Mouse (Mus musculus): ENCODE results near the gene Rgs14.

Gene Rgs14

GRCm38 (mm10) chr13:55404853-55405782, 35.6 kb downstream of the Rgs14 start:
- peak in 1 of 2 experiments; percentile 74 for DNase-seq (ENCODE audit: low spot score in 2 of 2)

GRCm38 (mm10) chr13:55405783-55406390, 36.4 kb downstream of the Rgs14 start:
- DNase-seq (ENCODE audit: low spot score in 2 of 2), result peak in 1 of 2 experiments; percentile 22

GRCm38 (mm10) chr13:55407341-55407740, 37.8 kb downstream of the Rgs14 start:
- no peak for DNase-seq (ENCODE audit: low spot score in 2 of 2)

GRCm38 (mm10) chr13:55408546-55409120, 39.1 kb downstream of the Rgs14 start:
- no peak for DNase-seq (ENCODE audit: low spot score in 2 of 2)

GRCm38 (mm10) chr13:55411826-55412225, 42.3 kb downstream of the Rgs14 start:
- DNase-seq (ENCODE audit: low spot score in 2 of 2), result no peak

GRCm38 (mm10) chr13:55412643-55413307, 43.2 kb downstream of the Rgs14 start:
- DNase-seq (ENCODE audit: low spot score in 2 of 2), result no peak

- no peak for DNase-seq (ENCODE audit: low spot score in 2 of 2)
Measured at GRCm38 (mm10) chr13:55413333-55413732, 43.8 kb downstream of the Rgs14 start.

- DNase-seq (ENCODE audit: low spot score in 2 of 2), result peak; percentile 67 to 68
Measured at GRCm38 (mm10) chr13:55414743-55415380, 45.3 kb downstream of the Rgs14 start, which contains the start of gene Pfn3. Gene Pfn3 (minus strand): TSS chr13:55415232.

- DNase-seq (ENCODE audit: low spot score in 2 of 2), result peak; percentile 72 to 84
Measured at GRCm38 (mm10) chr13:55418004-55418403, 48.5 kb downstream of the Rgs14 start.

- DNase-seq (ENCODE audit: low spot score in 2 of 2), result no peak
Measured at GRCm38 (mm10) chr13:55419142-55419541, 49.6 kb downstream of the Rgs14 start.

- no peak for DNase-seq (ENCODE audit: low spot score in 2 of 2)
Measured at GRCm38 (mm10) chr13:55420018-55420932, 50.7 kb downstream of the Rgs14 start.

- peak in 1 of 2 experiments; percentile 64 for DNase-seq (ENCODE audit: low spot score in 2 of 2)
Measured at GRCm38 (mm10) chr13:55420933-55421800, 51.6 kb downstream of the Rgs14 start.

- DNase-seq (ENCODE audit: low spot score in 2 of 2), result no peak
Measured at GRCm38 (mm10) chr13:55426613-55427012, 57.1 kb downstream of the Rgs14 start, which contains the start of gene F12. Gene F12 (minus strand): TSS chr13:55426793.

GRCm38 (mm10) chr13:55429226-55429888, 59.8 kb downstream of the Rgs14 start:
- DNase-seq (ENCODE audit: low spot score in 2 of 2), result no peak

- DNase-seq (ENCODE audit: low spot score in 2 of 2), result no peak
Measured at GRCm38 (mm10) chr13:55430566-55430965, 61.0 kb downstream of the Rgs14 start.

- no peak for DNase-seq (ENCODE audit: low spot score in 2 of 2)
Measured at GRCm38 (mm10) chr13:55431889-55432685, 62.6 kb downstream of the Rgs14 start.
